Mouse (Mus musculus) forebrain, postnatal 0 days (tissue): ENCODE measurements around the gene Senp7. TPM values are rescaled to one million over a fixed set of nuclear protein-coding genes. Genes with fewer than 3 reads are reported as not detected.

Source experiments
- ATAC-seq: fragments of 200-750 bp; cut with Nextera tagmentation; 2 replicates; pipeline ENCODE4 v1.8.0; 2017; ENCODE audit warnings: mild to moderate bottlenecking, moderate library complexity
- DNase-seq: peaks from one replicate; pipeline ENCODE4 v3.0.0-alpha.2; 2015
- H3K27ac ChIP-seq: fragments of 300-500 bp; sonication (generic); 2 replicates; pipeline ENCODE4 v1.5.1; 2014; ENCODE audit warnings: low read depth, mild to moderate bottlenecking, antibody characterized with exemption, low read length, moderate library complexity, mixed read lengths
- H3K27me3 ChIP-seq: fragments of 300-500 bp; sonication (generic); 2 replicates; pipeline ENCODE4 v1.6.1; 2014; ENCODE audit warnings: mild to moderate bottlenecking, low read length, mixed read lengths; ENCODE audit not compliant: insufficient read depth
- H3K36me3 ChIP-seq: fragments of 300-500 bp; sonication (generic); 2 replicates; pipeline ENCODE4 v1.6.1; 2014; ENCODE audit warnings: mild to moderate bottlenecking, moderate library complexity; ENCODE audit not compliant: insufficient read depth
- H3K4me1 ChIP-seq: fragments of 300-500 bp; sonication (generic); 2 replicates; pipeline ENCODE4 v1.6.1; 2014; ENCODE audit warnings: antibody characterized with exemption; ENCODE audit not compliant: insufficient read depth
- H3K4me2 ChIP-seq: fragments of 300-500 bp; sonication (generic); 2 replicates; pipeline ENCODE4 v1.6.1; 2014; ENCODE audit warnings: low read depth, mild to moderate bottlenecking, moderate library complexity
- H3K4me3 ChIP-seq: fragments of 300-500 bp; sonication (generic); 2 replicates; pipeline ENCODE4 v1.5.1; 2014; ENCODE audit warnings: low read depth, low read length, mixed read lengths
- H3K9ac ChIP-seq: fragments of 300-500 bp; sonication (generic); 2 replicates; pipeline ENCODE4 v1.6.1; 2014; ENCODE audit warnings: mild to moderate bottlenecking
- H3K9me3 ChIP-seq: fragments of 300-500 bp; sonication (generic); 2 replicates; pipeline ENCODE4 v1.6.1; 2016; ENCODE audit warnings: low read length
- CTCF ChIP-seq: sonication (generic); IDR thresholded peaks from 2 replicates; pipeline ENCODE4 v1.5.1; 2016; ENCODE audit warnings: antibody characterized with exemption, control low read depth, low read depth
- WGBS: fragments of 180-500 bp; shearing (Covaris S2); extraction: QIAGEN DNeasy Blood & Tissue Kit; methylation state at CpG from one replicate; pipeline ENCODE4 v1.1.7; 2014; 5-methylcytosine and 5-hydroxymethylcytosine counted together
- polyA plus RNA-seq: library from polyadenylated mRNA; unstranded; fragments of >200 nt; fragmentation: Nextera tagmentation; extraction: Ambion mirVana; gene quantifications from 2 replicates; pipeline ENCODE4 v1.2.1, GENCODE M21; 2015
- total RNA-seq: library from RNA; depleted of rRNA; stranded (reverse); fragments of >200 nt; gene quantifications from 2 replicates; pipeline ENCODE4 v1.2.3, GENCODE M21; 2014

Senp7 gene
- total and polyA plus RNA-seq, 2 experiments from 2014 or later = 32.8 to 35.0 TPM

- H3K36me3 ChIP-seq = peaks cover 6% of the 10 kb centered on the region; the same call in 1 of the 2 replicates
- DNase-seq (no peak), ATAC-seq (no peak)
- H3K9ac ChIP-seq = no peak overlapping the region
- no peak overlapping the region for H3K27ac ChIP-seq
- no peaks in the 10 kb centered on the region for H3K9me3 ChIP-seq
- H3K4me3 ChIP-seq = no peak overlapping the region
- no peak overlapping the region for H3K4me2 ChIP-seq
- no peaks in the 10 kb centered on the region for H3K4me1 ChIP-seq
- H3K27me3 ChIP-seq = no peaks in the 10 kb centered on the region
- WGBS = 87% methylated on average over 3 of the region's 3 CpGs
- no peak for TF ChIP-seq CTCF
Measured at GRCm38 (mm10) chr16:56139921-56140320, 91.8 kb downstream of the Senp7 start.

- Histone ChIP-seq H3K4me1 (no peaks in the 10 kb centered on the region), H3K36me3 (no peaks in the 10 kb centered on the region), H3K9ac (no peak overlapping the region), H3K4me2 (no peak overlapping the region), H3K27me3 (no peaks in the 10 kb centered on the region), H3K9me3 (no peaks in the 10 kb centered on the region), H3K4me3 (no peak overlapping the region), H3K27ac (no peak overlapping the region)
- WGBS = 87% methylated on average over 17 of the region's 17 CpGs
- DNase-seq (no peak), ATAC-seq (peak; percentile 62)
- TF ChIP-seq CTCF = no peak
Measured at GRCm38 (mm10) chr16:56144876-56145555, 96.9 kb downstream of the Senp7 start.

DNA sequence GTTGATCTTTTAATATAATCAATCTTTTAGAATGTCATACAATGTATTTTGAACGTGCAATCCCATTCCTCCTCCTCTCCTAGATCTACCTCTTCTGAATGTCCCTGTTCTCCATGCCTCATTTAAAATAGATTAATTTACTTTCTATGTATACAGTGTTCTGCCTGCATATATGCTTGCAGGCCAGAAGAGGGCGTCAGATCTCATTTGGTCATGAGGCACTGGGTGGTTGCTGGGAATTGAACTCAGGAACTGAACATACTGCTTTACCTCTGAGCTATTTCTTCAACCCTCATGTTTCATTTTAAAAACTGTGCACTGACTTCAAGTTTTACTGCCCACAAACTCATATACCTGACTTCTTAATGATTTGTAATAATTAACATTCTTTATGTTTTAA lies 99.5 kb downstream of the Senp7 start:
- no peaks in the 10 kb centered on the region for H3K4me1 ChIP-seq
- DNase-seq = no peak
- H3K4me2 ChIP-seq = no peak overlapping the region
- no peaks in the 10 kb centered on the region for H3K9me3 ChIP-seq
- no peak overlapping the region for H3K9ac ChIP-seq
- H3K27ac ChIP-seq = no peak overlapping the region
- no peak for ATAC-seq
- no peaks in the 10 kb centered on the region for H3K27me3 ChIP-seq
- no peak overlapping the region for H3K4me3 ChIP-seq
- 38% methylated on average over 2 of the region's 2 CpGs for WGBS
- no peaks in the 10 kb centered on the region for H3K36me3 ChIP-seq
- no peak for TF ChIP-seq CTCF

- TF ChIP-seq CTCF = no peak
- 90% methylated on average over 7 of the region's 7 CpGs for WGBS
- DNase-seq = no peak
- no peak overlapping the region for H3K4me2 ChIP-seq
- peaks cover 24% of the 10 kb centered on the region for H3K36me3 ChIP-seq
- no peak overlapping the region for H3K9ac ChIP-seq
- no peaks in the 10 kb centered on the region for H3K4me1 ChIP-seq
- H3K9me3 ChIP-seq = no peaks in the 10 kb centered on the region
- H3K27ac ChIP-seq = no peak overlapping the region
- ATAC-seq = no peak
- no peaks in the 10 kb centered on the region for H3K27me3 ChIP-seq
- no peak overlapping the region for H3K4me3 ChIP-seq
Measured at GRCm38 (mm10) chr16:56163466-56163865, 115.3 kb downstream of the Senp7 start.

- Histone ChIP-seq H3K36me3 (peaks cover 28% of the 10 kb centered on the region), H3K4me2 (no peak overlapping the region), H3K27me3 (no peaks in the 10 kb centered on the region), H3K4me3 (no peak overlapping the region), H3K9me3 (no peaks in the 10 kb centered on the region), H3K27ac (no peak overlapping the region), H3K4me1 (no peaks in the 10 kb centered on the region), H3K9ac (no peak overlapping the region)
- DNase-seq (no peak), ATAC-seq (peak; percentile 63; the same call in 1 of the 2 replicates)
- TF ChIP-seq CTCF = no peak
Measured at GRCm38 (mm10) chr16:56170247-56170646, 122.1 kb downstream of the Senp7 start.

DNA sequence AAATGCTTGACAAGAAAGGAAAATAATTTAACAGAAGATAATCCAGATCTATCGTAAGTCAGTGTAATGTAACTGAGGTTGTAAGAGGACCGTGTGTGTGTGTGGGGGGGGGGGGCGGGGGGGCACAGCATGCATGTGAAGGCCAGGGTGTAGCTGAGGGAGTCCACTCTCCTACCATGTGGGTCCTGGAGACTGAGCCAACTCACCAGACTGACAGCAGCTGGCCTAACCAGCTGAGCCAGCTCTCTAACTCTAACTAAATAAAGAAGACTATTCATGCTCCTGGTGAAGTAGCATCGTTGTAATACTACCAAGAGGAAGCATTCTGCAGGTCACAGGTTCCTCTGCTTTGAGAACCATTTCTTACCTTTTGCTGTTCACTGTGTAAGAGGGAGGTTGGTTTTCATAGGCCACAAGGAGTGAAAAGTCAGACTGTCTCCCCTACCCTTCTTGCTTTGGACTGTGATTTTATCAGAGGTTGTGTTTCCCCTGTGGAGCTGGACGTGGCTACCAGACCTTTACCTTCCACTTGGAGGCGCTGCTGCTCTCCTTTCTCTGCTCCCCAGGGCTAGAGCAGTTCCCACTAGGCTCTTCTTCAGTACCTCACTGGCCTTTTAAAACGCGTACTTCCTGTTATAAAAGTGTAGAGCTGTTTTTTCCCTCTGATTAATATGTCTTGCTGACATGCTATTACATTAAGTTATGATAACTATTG lies 127.9 kb downstream of the Senp7 start:
- DNase-seq (peak; percentile 16), ATAC-seq (peak; percentile 45)
- no peak overlapping the region for H3K27ac ChIP-seq
- no peak overlapping the region for H3K4me3 ChIP-seq
- 64% methylated on average over 8 of the region's 8 CpGs for WGBS
- H3K4me1 ChIP-seq = no peaks in the 10 kb centered on the region
- TF ChIP-seq CTCF = peak; percentile 49; the same call in 1 of the 2 replicates
- peaks cover 16% of the 10 kb centered on the region for H3K36me3 ChIP-seq
- H3K27me3 ChIP-seq = no peaks in the 10 kb centered on the region
- H3K9me3 ChIP-seq = no peaks in the 10 kb centered on the region
- H3K9ac ChIP-seq = no peak overlapping the region
- no peak overlapping the region for H3K4me2 ChIP-seq

DNA sequence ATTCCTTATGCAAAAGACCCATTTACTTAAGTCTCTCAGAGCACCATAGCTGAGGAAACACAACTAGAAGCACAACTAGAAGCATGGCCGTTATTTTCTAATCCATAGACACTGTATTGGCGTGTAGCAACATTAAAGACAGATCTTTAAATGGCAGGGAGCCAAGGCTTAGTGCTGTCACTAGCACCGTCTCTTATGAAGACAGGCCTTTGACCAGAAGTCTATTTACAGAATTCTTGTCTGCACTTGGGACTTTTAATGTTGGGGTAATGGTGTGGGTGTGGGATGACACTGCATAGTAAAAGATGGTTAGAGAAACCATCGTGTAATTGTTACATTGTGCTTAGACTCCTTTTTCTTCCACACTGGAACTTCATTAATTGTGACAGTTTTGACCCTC lies 138.7 kb downstream of the Senp7 start:
- no peak overlapping the region for H3K4me2 ChIP-seq
- no peak for TF ChIP-seq CTCF
- no peaks in the 10 kb centered on the region for H3K9me3 ChIP-seq
- 74% methylated on average over 4 of the region's 4 CpGs for WGBS
- H3K27me3 ChIP-seq = no peaks in the 10 kb centered on the region
- H3K4me3 ChIP-seq = no peak overlapping the region
- no peak overlapping the region for H3K27ac ChIP-seq
- H3K9ac ChIP-seq = no peak overlapping the region
- ATAC-seq (no peak), DNase-seq (no peak)
- no peaks in the 10 kb centered on the region for H3K4me1 ChIP-seq
- H3K36me3 ChIP-seq = peaks cover 56% of the 10 kb centered on the region
